Mouse (Mus musculus): Measurements from ENCODE around the gene Spa17.

DNA sequence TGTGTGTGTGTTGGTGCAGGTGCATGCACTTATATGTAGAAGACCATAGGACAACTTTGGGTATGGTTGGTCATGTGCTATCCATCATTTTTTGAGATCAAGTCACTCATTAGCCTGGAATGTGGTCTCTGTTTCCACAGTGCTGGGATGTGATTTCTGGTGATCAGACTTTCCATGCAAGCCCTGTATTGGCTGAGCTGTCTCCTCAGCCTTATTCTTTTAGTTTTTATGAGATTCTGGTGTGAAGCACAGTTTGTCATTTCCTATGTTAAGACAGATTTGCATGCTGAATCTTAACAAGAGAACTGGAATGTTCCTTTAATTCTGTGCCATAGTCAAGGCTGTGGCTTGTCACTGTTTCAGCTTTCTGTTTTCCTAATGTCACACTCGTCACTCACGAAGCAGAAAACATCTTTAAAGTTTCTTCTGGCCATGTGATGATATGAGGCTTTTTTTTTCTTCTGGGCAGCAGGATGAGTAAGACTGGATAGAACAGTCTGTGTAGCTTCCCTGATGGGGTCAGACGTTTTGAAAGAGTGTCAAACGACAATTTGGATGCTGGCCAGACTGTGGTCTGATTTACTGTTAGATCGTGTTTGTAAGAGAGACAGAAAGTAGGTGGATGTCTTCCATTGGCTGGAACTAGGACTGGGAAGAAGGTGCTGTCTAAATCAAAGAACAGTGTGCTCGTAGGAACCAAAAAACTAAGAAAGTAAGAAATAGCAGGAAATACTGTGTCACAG lies 23.4 kb upstream of the Spa17 start:
- no peak for TF ChIP-seq FLI1 (IDR thresholded peaks at IDR 0.05; ENCODE audit: low read length)
- no peak for TF ChIP-seq GATA1 (IDR thresholded peaks at IDR 0.05; ENCODE audit: borderline replicate concordance, low read length)

Measured in megakaryocyte, embryonic 14.5 days (primary cell).